Mouse (Mus musculus): ENCODE measurements at regions not wholly inside any gene's neighbourhood (a gene's known extent, or its start where the extent isn't known, plus 50 kb on each side); places are given as distances from the start of the nearest gene placed in this dataset.

- DNase-seq (ENCODE audit: low spot score) (no peak), ATAC-seq (0 out of 2 replicates have a peak, but pooled peaks have one; percentile 35)
- Histone ChIP-seq H3K4me3 (ENCODE audit: low read length) (no peak overlapping the region), H3K27me3 (ENCODE audit: insufficient read depth, low read length) (no peaks in the 10 kb centered on the region), H3K9me3 (ENCODE audit: low read length) (no peaks in the 10 kb centered on the region), H3K36me3 (ENCODE audit: insufficient read depth, low read length) (no peaks in the 10 kb centered on the region), H3K4me2 (ENCODE audit: low read depth, low read length) (no peak overlapping the region), H3K9ac (replicated peaks; ENCODE audit: low read length) (no peak overlapping the region), H3K4me1 (ENCODE audit: insufficient read depth, low read length) (peaks cover 10% of the 10 kb centered on the region), H3K27ac (no peak overlapping the region)
- 42% methylated on average over 5 of the region's 5 CpGs for WGBS
- no peak for TF ChIP-seq CTCF (IDR thresholded peaks at IDR 0.05; ENCODE audit: low read depth)
Observed at GRCm38 (mm10) chr15:94219907-94220306, 245.3 kb downstream of the Adamts20 start.

- no peak overlapping the region for H3K27ac ChIP-seq
- H3K4me3 ChIP-seq (ENCODE audit: low read length): no peak overlapping the region
- H3K36me3 ChIP-seq (ENCODE audit: insufficient read depth, low read length): no peaks in the 10 kb centered on the region
- no peaks in the 10 kb centered on the region for H3K27me3 ChIP-seq (ENCODE audit: insufficient read depth, low read length)
- peaks cover 6% of the 10 kb centered on the region; the same call in 1 of the 2 replicates for H3K4me1 ChIP-seq (ENCODE audit: insufficient read depth, low read length)
- no peak overlapping the region for H3K4me2 ChIP-seq (ENCODE audit: low read depth, low read length)
- ATAC-seq: no peak
- TF ChIP-seq CTCF (IDR thresholded peaks at IDR 0.05; ENCODE audit: low read depth): no peak
- DNase-seq (ENCODE audit: low spot score): no peak
- WGBS: 81% methylated on average over 2 of the region's 2 CpGs
- no peak overlapping the region for H3K9ac ChIP-seq (replicated peaks; ENCODE audit: low read length)
- H3K9me3 ChIP-seq (ENCODE audit: low read length): no peaks in the 10 kb centered on the region
Observed at GRCm38 (mm10) chr15:94216703-94217102, 248.5 kb downstream of the Adamts20 start.

DNA sequence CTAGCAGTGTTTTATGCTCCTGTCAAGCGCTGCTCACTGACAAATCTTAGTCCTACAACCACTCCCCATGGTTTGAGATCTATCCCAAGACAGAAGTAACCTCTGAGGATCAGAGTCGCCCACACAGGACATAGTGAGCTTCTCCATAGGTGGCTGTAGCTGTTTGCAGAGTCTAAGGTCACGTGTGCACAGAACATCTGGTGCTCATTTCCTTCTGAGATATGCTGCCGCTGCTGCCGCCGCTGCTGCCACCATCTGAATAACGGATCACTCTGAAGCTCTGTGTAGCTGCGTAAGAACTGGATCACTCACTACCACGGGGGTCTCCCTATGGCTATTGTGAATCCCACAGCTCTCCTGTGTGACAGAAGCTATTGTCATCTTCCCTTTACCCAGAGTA is 250.8 kb downstream of the Adamts20 start:
- DNase-seq (ENCODE audit: low spot score) (no peak), ATAC-seq (no peak)
- no peak for TF ChIP-seq CTCF (IDR thresholded peaks at IDR 0.05; ENCODE audit: low read depth)
- no peak overlapping the region for H3K4me3 ChIP-seq (ENCODE audit: low read length)
- H3K4me2 ChIP-seq (ENCODE audit: low read depth, low read length): no peak overlapping the region
- no peaks in the 10 kb centered on the region for H3K27me3 ChIP-seq (ENCODE audit: insufficient read depth, low read length)
- H3K27ac ChIP-seq: no peak overlapping the region
- H3K36me3 ChIP-seq (ENCODE audit: insufficient read depth, low read length): no peaks in the 10 kb centered on the region
- WGBS: 51% methylated on average over 9 of the region's 9 CpGs
- H3K9me3 ChIP-seq (ENCODE audit: low read length): no peaks in the 10 kb centered on the region
- H3K4me1 ChIP-seq (ENCODE audit: insufficient read depth, low read length): no peaks in the 10 kb centered on the region
- H3K9ac ChIP-seq (replicated peaks; ENCODE audit: low read length): no peak overlapping the region

GRCm38 (mm10) chr15:94213393-94213792 is 251.8 kb downstream of the Adamts20 start:
- no peak overlapping the region for H3K9ac ChIP-seq (replicated peaks; ENCODE audit: low read length)
- 37% methylated on average over 4 of the region's 4 CpGs for WGBS
- ATAC-seq (no peak), DNase-seq (ENCODE audit: low spot score) (peak; percentile 85)
- no peak overlapping the region for H3K27ac ChIP-seq
- no peak overlapping the region for H3K4me2 ChIP-seq (ENCODE audit: low read depth, low read length)
- H3K4me1 ChIP-seq (ENCODE audit: insufficient read depth, low read length): no peaks in the 10 kb centered on the region
- H3K9me3 ChIP-seq (ENCODE audit: low read length): no peaks in the 10 kb centered on the region
- no peak overlapping the region for H3K4me3 ChIP-seq (ENCODE audit: low read length)
- no peaks in the 10 kb centered on the region for H3K36me3 ChIP-seq (ENCODE audit: insufficient read depth, low read length)
- TF ChIP-seq CTCF (IDR thresholded peaks at IDR 0.05; ENCODE audit: low read depth): peak; percentile 81
- H3K27me3 ChIP-seq (ENCODE audit: insufficient read depth, low read length): no peaks in the 10 kb centered on the region

- DNase-seq (ENCODE audit: low spot score) (no peak), ATAC-seq (no peak)
- TF ChIP-seq CTCF (IDR thresholded peaks at IDR 0.05; ENCODE audit: low read depth): no peak
- 29% methylated on average over 1 of the region's 1 CpGs for WGBS
- H3K27me3 ChIP-seq (ENCODE audit: insufficient read depth, low read length): no peaks in the 10 kb centered on the region
- H3K4me1 ChIP-seq (ENCODE audit: insufficient read depth, low read length): no peaks in the 10 kb centered on the region
- H3K36me3 ChIP-seq (ENCODE audit: insufficient read depth, low read length): no peaks in the 10 kb centered on the region
- no peak overlapping the region for H3K9ac ChIP-seq (replicated peaks; ENCODE audit: low read length)
- H3K27ac ChIP-seq: no peak overlapping the region
- H3K9me3 ChIP-seq (ENCODE audit: low read length): no peaks in the 10 kb centered on the region
- H3K4me2 ChIP-seq (ENCODE audit: low read depth, low read length): no peak overlapping the region
- no peak overlapping the region for H3K4me3 ChIP-seq (ENCODE audit: low read length)
Observed at GRCm38 (mm10) chr15:94208476-94208875, 256.7 kb downstream of the Adamts20 start.

DNA sequence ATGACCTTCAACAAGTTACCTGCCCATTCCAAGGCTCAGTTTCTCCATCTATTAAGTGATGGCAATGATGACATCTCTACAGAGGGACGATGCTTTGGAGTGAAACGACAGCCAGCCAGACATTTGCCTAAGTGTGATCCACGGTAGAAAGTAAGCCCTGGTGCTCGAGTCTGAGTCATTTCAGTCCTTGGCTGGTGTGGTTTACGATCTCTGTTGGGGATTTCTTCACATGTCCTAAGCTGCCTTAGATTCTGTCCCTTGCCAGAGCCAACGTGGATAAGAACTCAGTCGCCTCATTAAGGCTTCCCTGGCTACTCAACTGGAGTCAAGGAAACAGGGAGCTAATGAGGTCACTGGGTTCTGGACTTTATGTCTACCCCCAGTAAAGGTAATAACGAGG is 258.8 kb downstream of the Adamts20 start:
- DNase-seq (ENCODE audit: low spot score) (no peak), ATAC-seq (no peak)
- Histone ChIP-seq H3K4me3 (ENCODE audit: low read length) (no peak overlapping the region), H3K9me3 (ENCODE audit: low read length) (no peaks in the 10 kb centered on the region), H3K9ac (replicated peaks; ENCODE audit: low read length) (no peak overlapping the region), H3K4me2 (ENCODE audit: low read depth, low read length) (no peak overlapping the region), H3K4me1 (ENCODE audit: insufficient read depth, low read length) (no peaks in the 10 kb centered on the region), H3K27ac (no peak overlapping the region), H3K36me3 (ENCODE audit: insufficient read depth, low read length) (no peaks in the 10 kb centered on the region), H3K27me3 (ENCODE audit: insufficient read depth, low read length) (no peaks in the 10 kb centered on the region)
- TF ChIP-seq CTCF (IDR thresholded peaks at IDR 0.05; ENCODE audit: low read depth): no peak
- 84% methylated on average over 8 of the region's 8 CpGs for WGBS

GRCm38 (mm10) chr15:94205309-94205893 is 259.8 kb downstream of the Adamts20 start:
- Histone ChIP-seq H3K27me3 (ENCODE audit: insufficient read depth, low read length) (no peaks in the 10 kb centered on the region), H3K27ac (no peak overlapping the region), H3K36me3 (ENCODE audit: insufficient read depth, low read length) (no peaks in the 10 kb centered on the region), H3K9ac (replicated peaks; ENCODE audit: low read length) (no peak overlapping the region), H3K4me1 (ENCODE audit: insufficient read depth, low read length) (no peaks in the 10 kb centered on the region), H3K9me3 (ENCODE audit: low read length) (no peaks in the 10 kb centered on the region), H3K4me2 (ENCODE audit: low read depth, low read length) (no peak overlapping the region), H3K4me3 (ENCODE audit: low read length) (no peak overlapping the region)
- DNase-seq (ENCODE audit: low spot score) (no peak), ATAC-seq (no peak)
- no peak for TF ChIP-seq CTCF (IDR thresholded peaks at IDR 0.05; ENCODE audit: low read depth)
- WGBS: 66% methylated on average over 11 of the region's 11 CpGs
